Mouse (Mus musculus) stomach, postnatal 0 days (tissue): Measurements from ENCODE around the gene Cog4.

Source experiments
- CTCF ChIP-seq: IDR thresholded peaks from 2 replicates; pipeline ENCODE4 v1.5.1; 2016; ENCODE audit warnings: antibody characterized with exemption, low read depth, mild to moderate bottlenecking, moderate library complexity
- EP300 ChIP-seq: optimal IDR thresholded peaks from 2 replicates; pipeline ENCODE3; 2016; ENCODE audit warnings: antibody characterized with exemption

GRCm38 (mm10) chr8:110805669-110806068 lies 40.7 kb upstream of the Cog4 start, which contains the start of gene Il34:
- TF ChIP-seq CTCF (no peak), EP300 (no peak)
